ENCODE assay signal across 12 mouse cellular contexts in the genomic region with DNA sequence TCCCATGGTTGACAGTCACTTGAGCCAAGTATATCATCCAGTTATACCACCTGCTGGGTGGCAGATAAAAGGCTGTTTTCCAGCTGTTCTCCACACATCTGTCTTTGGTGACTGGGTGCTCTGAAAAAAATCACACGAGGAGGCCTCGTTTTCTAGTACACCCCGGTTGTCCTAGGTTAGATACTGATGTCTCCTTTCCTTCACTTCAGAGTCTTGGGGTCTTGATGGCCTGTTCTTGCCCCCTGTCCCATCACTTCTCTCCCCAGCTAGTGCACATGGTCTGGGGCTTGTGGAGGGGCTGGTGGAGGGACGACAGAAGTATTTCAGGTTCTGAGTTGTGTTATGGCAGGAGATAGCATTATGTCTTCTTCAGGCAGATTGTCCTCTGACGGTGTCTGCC.
DNase-seq lines count a peak whose midpoint lies in the region; ATAC-seq and TF ChIP-seq lines count a peak whose summit lies in the region.
"Had no signal": no experiment of that assay in that cellular context is flagged by ENCODE, and none has a peak within 500 bp of the region (broad histone marks: within the 10 kb centered on the region; RNA-seq: fewer than 3 reads in every experiment).

No protein-coding gene starts in this region.

- no peaks in the 10 kb centered on the region for H3K27me3 ChIP-seq in heart, embryonic 14.5 days (ENCODE audit: control insufficient read depth, insufficient read depth, low read length)
- H3K27me3 ChIP-seq in intestine, embryonic 16.5 days (replicated peaks; ENCODE audit: control insufficient read depth, insufficient read depth, low read length) = peaks cover 5% of the 10 kb centered on the region; the same call in 1 of the 2 replicates
- no peaks in the 10 kb centered on the region for H3K27me3 ChIP-seq in stomach, embryonic 14.5 days (ENCODE audit: control insufficient read depth, insufficient read depth, low read length)
- 0 out of 2 replicates have a peak, but pooled peaks cover 3% of the 10 kb centered on the region for H3K27me3 ChIP-seq in kidney, embryonic 14.5 days (ENCODE audit: control insufficient read depth, insufficient read depth, low read length)

- H3K36me3 ChIP-seq in heart, embryonic 14.5 days (ENCODE audit: control insufficient read depth, insufficient read depth, low read length) = no peaks in the 10 kb centered on the region
- H3K36me3 ChIP-seq in intestine, embryonic 16.5 days (ENCODE audit: control insufficient read depth, insufficient read depth, low read length) = no peaks in the 10 kb centered on the region
- H3K36me3 ChIP-seq in stomach, embryonic 14.5 days (ENCODE audit: control insufficient read depth, insufficient read depth, low read length) = no peaks in the 10 kb centered on the region
- H3K36me3 ChIP-seq in kidney, embryonic 14.5 days (ENCODE audit: control insufficient read depth, insufficient read depth, low read length) = no peaks in the 10 kb centered on the region
- H3K36me3 ChIP-seq: midbrain, embryonic 13.5 days had no signal

- no peaks in the 10 kb centered on the region for H3K9me3 ChIP-seq in heart, embryonic 14.5 days (ENCODE audit: control insufficient read depth, low read length)
- H3K9me3 ChIP-seq in intestine, embryonic 16.5 days (ENCODE audit: control insufficient read depth, low read length) = no peaks in the 10 kb centered on the region
- H3K9me3 ChIP-seq in stomach, embryonic 14.5 days (ENCODE audit: control insufficient read depth, low read depth, low read length) = no peaks in the 10 kb centered on the region
- H3K9me3 ChIP-seq in kidney, embryonic 14.5 days (ENCODE audit: control insufficient read depth, low read length) = no peaks in the 10 kb centered on the region
- H3K9me3 ChIP-seq: midbrain, embryonic 13.5 days had no signal

- H3K4me3 ChIP-seq in heart, embryonic 14.5 days (ENCODE audit: control insufficient read depth in 1 of 2, insufficient read depth in 1 of 2, low read depth in 1 of 2, low read length in 2 of 2) = no peak overlapping the region
- H3K4me3 ChIP-seq in left cerebral cortex, adult 2 months = no peak overlapping the region
- no peak overlapping the region for H3K4me3 ChIP-seq in intestine, embryonic 16.5 days (ENCODE audit: low read length)
- H3K4me3 ChIP-seq in stomach, embryonic 14.5 days (ENCODE audit: low read depth, low read length) = no peak overlapping the region
- H3K4me3 ChIP-seq in kidney, embryonic 14.5 days (ENCODE audit: low read length) = no peak overlapping the region

- H3K27ac ChIP-seq in heart, embryonic 14.5 days (replicated peaks in 1 of 2; ENCODE audit: control insufficient read depth in 1 of 2, insufficient read depth in 1 of 2, low read depth in 2 of 2, low read length in 2 of 2) = no peak overlapping the region
- H3K27ac ChIP-seq in left cerebral cortex, adult 2 months = peak overlapping the region; percentile 98; the same call in 1 of the 2 replicates
- no peak overlapping the region for H3K27ac ChIP-seq in intestine, embryonic 16.5 days (ENCODE audit: low read length)
- H3K27ac ChIP-seq in stomach, embryonic 14.5 days (ENCODE audit: low read length) = peak overlapping the region; percentile 97; the same call in 1 of the 2 replicates
- no peak overlapping the region for H3K27ac ChIP-seq in kidney, embryonic 14.5 days (ENCODE audit: low read depth, low read length)
- H3K27ac ChIP-seq: liver, embryonic 14.5 days had no signal

- TF ChIP-seq CTCF in left cerebral cortex, adult 2 months (IDR thresholded peaks at IDR 0.05) = no peak

- H3K4me1 ChIP-seq in heart, embryonic 14.5 days (ENCODE audit: control insufficient read depth in 2 of 2, insufficient read depth in 2 of 2, low read length in 2 of 2) = peaks cover 8 to 15% of the 10 kb centered on the region in 2 experiments
- peaks cover 11% of the 10 kb centered on the region for H3K4me1 ChIP-seq in intestine, embryonic 16.5 days (ENCODE audit: control insufficient read depth, insufficient read depth, low read length)
- peaks cover 16% of the 10 kb centered on the region for H3K4me1 ChIP-seq in stomach, embryonic 14.5 days (ENCODE audit: control insufficient read depth, insufficient read depth, low read length)
- peaks cover 6% of the 10 kb centered on the region; the same call in 1 of the 2 replicates for H3K4me1 ChIP-seq in kidney, embryonic 14.5 days (ENCODE audit: control insufficient read depth, insufficient read depth, low read length)

- 76% methylated on average over 5 of the region's 5 CpGs for WGBS in heart, embryonic 14.5 days
- 74% methylated on average over 5 of the region's 5 CpGs for WGBS in intestine, embryonic 16.5 days
- WGBS in stomach, embryonic 14.5 days = 66% methylated on average over 5 of the region's 5 CpGs
- WGBS in kidney, embryonic 14.5 days = 79% methylated on average over 5 of the region's 5 CpGs

- no peak for DNase-seq in heart, postnatal 10 days
- no peak for DNase-seq in left cerebral cortex, adult 2 months (ENCODE audit: extremely low spot score in 1 of 2, low spot score in 2 of 2)
- DNase-seq in left cerebral cortex, adult 11 months (ENCODE audit: low spot score) = no peak
- DNase-seq: gastrocnemius, postnatal 25 days; right cerebral cortex, postnatal 4 days; thymus, postnatal 36 days had no signal

- intact Hi-C loops in heart, postnatal 10 days (cut with DNase I) = loop anchor here (5.0 kb wide), 1 partner anchor 220 kb away; no protein-coding TSS in a partner anchor
- intact Hi-C loops in left cerebral cortex, adult 2 months (cut with DNase I) = loop anchor here (10.0 kb wide), 1 partner anchor 842 kb away; no protein-coding TSS in a partner anchor

- ATAC-seq in heart, embryonic 14.5 days (ENCODE audit: insufficient number of reproducible peaks, insufficient read depth, low FRiP score, low read depth) = no peak
- no peak for ATAC-seq in intestine, embryonic 16.5 days
- ATAC-seq in stomach, embryonic 14.5 days (ENCODE audit: insufficient number of reproducible peaks, insufficient read depth, low FRiP score, low read depth) = no peak
- no peak for ATAC-seq in kidney, embryonic 14.5 days (ENCODE audit: low FRiP score, low TSS enrichment)

- no peak overlapping the region; the same call in 1 of the 2 replicates for H3K9ac ChIP-seq in heart, embryonic 14.5 days (ENCODE audit: low read length)
- 0 out of 2 replicates have a peak overlapping the region, but pooled peaks have one; percentile 73 for H3K9ac ChIP-seq in intestine, embryonic 16.5 days (ENCODE audit: low read depth, low read length)
- H3K9ac ChIP-seq in stomach, embryonic 14.5 days (replicated peaks; ENCODE audit: low read depth, low read length) = no peak overlapping the region
- no peak overlapping the region for H3K9ac ChIP-seq in kidney, embryonic 14.5 days (ENCODE audit: low read depth, low read length)
- H3K9ac ChIP-seq: liver, embryonic 14.5 days had no signal

- H3K4me2 ChIP-seq in heart, embryonic 14.5 days (ENCODE audit: low read length) = peak overlapping the region; percentile 65; the same call in 1 of the 2 replicates
- no peak overlapping the region for H3K4me2 ChIP-seq in intestine, embryonic 16.5 days (ENCODE audit: low read depth, low read length)
- peak overlapping the region; percentile 54; the same call in 1 of the 2 replicates for H3K4me2 ChIP-seq in stomach, embryonic 14.5 days (replicated peaks; ENCODE audit: low read depth, low read length)
- H3K4me2 ChIP-seq in kidney, embryonic 14.5 days (replicated peaks; ENCODE audit: low read depth, low read length) = no peak overlapping the region

Comparison
In these comparisons a context has a peak if more than half of its experiments do, and no peak if none do; other contexts are left out.
1. H3K27ac ChIP-seq: peak in left cerebral cortex, adult 2 months (single experiment) and stomach, embryonic 14.5 days (single experiment); none in heart, embryonic 14.5 days (0 of 2), intestine, embryonic 16.5 days (single experiment) and kidney, embryonic 14.5 days (single experiment).
2. H3K4me2 ChIP-seq: peak in heart, embryonic 14.5 days (single experiment) and stomach, embryonic 14.5 days (single experiment); none in intestine, embryonic 16.5 days (single experiment) and kidney, embryonic 14.5 days (single experiment).